Mouse (Mus musculus): ENCODE data around the gene Fbxo27.

DNA sequence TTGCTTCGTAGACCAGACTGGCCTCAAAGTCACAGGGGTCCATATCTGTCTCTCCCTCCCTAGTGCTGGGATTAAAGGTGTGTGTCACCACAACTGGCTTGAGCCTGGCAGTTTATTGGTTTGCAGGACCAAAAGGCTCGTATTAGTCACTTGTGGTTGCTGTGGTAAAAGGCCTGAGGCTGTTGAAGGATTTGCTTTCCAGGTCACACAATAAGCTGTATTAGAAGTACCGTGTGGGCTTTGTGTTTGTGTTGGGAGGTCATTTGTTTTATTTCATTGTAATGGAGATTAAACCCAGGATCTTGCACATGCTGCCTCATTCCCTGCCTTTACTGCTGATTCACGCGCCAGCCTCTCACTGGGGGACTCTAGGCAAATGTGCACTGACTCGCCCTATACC is 47.3 kb upstream of the Fbxo27 start:
- TF ChIP-seq CTCF (IDR thresholded peaks at IDR 0.05; ENCODE audit: borderline replicate concordance, insufficient read depth, low read length) (no peak), POLR2A (IDR thresholded peaks at IDR 0.05; ENCODE audit: low read depth, low read length) (no peak)
